ENCODE assay signal across 8 mouse cellular contexts in the genomic region with DNA sequence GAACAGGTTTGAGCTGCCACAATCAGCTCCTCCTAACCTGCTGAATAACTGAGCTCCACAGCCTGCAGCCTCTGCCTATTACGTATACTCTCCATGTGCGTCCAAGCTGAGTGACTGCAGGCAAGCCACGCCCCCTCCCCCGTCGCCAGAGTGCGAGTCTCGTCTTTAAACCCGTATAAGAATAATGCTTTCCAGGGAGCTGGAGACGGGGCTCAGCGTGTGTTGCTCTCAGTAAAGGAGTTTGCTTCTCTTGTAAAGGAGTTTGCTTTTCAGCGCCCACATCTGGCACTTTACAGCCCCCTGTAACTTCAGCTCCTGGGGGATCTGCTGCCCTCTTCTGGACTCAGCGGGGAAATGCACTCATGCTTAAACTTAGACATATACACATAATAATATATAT. TPM values are rescaled to one million over a fixed set of nuclear protein-coding genes. Genes with fewer than 3 reads are reported as not detected.
A peak's percentile ranks its signal among the peaks of the same experiment; 100 is the strongest.
DNase-seq lines count a peak whose midpoint lies in the region; ATAC-seq and TF ChIP-seq lines count a peak whose summit lies in the region.

No protein-coding gene starts in this region.

- H3K4me2 ChIP-seq in heart, embryonic 14.5 days (ENCODE audit: low read length) = peak overlapping the region; percentile 38
- peak overlapping the region; percentile 33 for H3K4me2 ChIP-seq in hindbrain, embryonic 12.5 days (replicated peaks)
- H3K4me2 ChIP-seq in liver, embryonic 13.5 days = peak overlapping the region; percentile 39; the same call in 1 of the 2 replicates
- no peak overlapping the region for H3K4me2 ChIP-seq in stomach, embryonic 16.5 days (ENCODE audit: low read depth, low read length)

- 9% methylated on average over 12 of the region's 12 CpGs for WGBS in heart, embryonic 14.5 days
- WGBS in bone marrow, adult 2 months = 34% methylated on average over 12 of the region's 12 CpGs
- 4% methylated on average over 12 of the region's 12 CpGs for WGBS in hindbrain, embryonic 12.5 days
- WGBS in liver, embryonic 13.5 days (ENCODE audit: insufficient replicate concordance) = 9% methylated on average over 12 of the region's 12 CpGs
- WGBS in stomach, embryonic 16.5 days = 6% methylated on average over 12 of the region's 12 CpGs

- H3K27me3 ChIP-seq in heart, embryonic 14.5 days (ENCODE audit: control insufficient read depth, insufficient read depth, low read length) = no peaks in the 10 kb centered on the region
- H3K27me3 ChIP-seq in hindbrain, embryonic 12.5 days = 0 out of 2 replicates have a peak, but pooled peaks cover 2% of the 10 kb centered on the region
- H3K27me3 ChIP-seq in liver, embryonic 13.5 days = no peaks in the 10 kb centered on the region
- H3K27me3 ChIP-seq in stomach, embryonic 16.5 days (ENCODE audit: control insufficient read depth, insufficient read depth, low read length) = no peaks in the 10 kb centered on the region

- no peak for DNase-seq in heart, adult 9 months (ENCODE audit: low spot score in 2 of 2)
- DNase-seq in liver, embryonic 13.5 days = peak; percentile 10
- DNase-seq in frontal cortex, postnatal 14 days (ENCODE audit: low spot score in 2 of 2) = no peak

- TF ChIP-seq CTCF in bone marrow, adult 2 months (IDR thresholded peaks at IDR 0.05; ENCODE audit: control insufficient read depth, insufficient read depth, low read length) = 0 out of 2 replicates have a peak, but pooled peaks have one; percentile 34

- H3K9ac ChIP-seq in heart, embryonic 14.5 days (ENCODE audit: low read length) = no peak overlapping the region
- no peak overlapping the region for H3K9ac ChIP-seq in hindbrain, embryonic 12.5 days
- no peak overlapping the region for H3K9ac ChIP-seq in liver, embryonic 13.5 days
- H3K9ac ChIP-seq in stomach, embryonic 16.5 days (ENCODE audit: low read length) = no peak overlapping the region

- H3K4me1 ChIP-seq in heart, embryonic 14.5 days (ENCODE audit: control insufficient read depth in 2 of 2, insufficient read depth in 2 of 2, low read length in 2 of 2) = peaks cover 20 to 25% of the 10 kb centered on the region in 2 experiments
- no peaks in the 10 kb centered on the region for H3K4me1 ChIP-seq in bone marrow, adult 2 months (ENCODE audit: control insufficient read depth, insufficient read depth, low read length)
- H3K4me1 ChIP-seq in hindbrain, embryonic 12.5 days = no peaks in the 10 kb centered on the region
- H3K4me1 ChIP-seq in liver, embryonic 13.5 days (replicated peaks) = peaks cover 10% of the 10 kb centered on the region
- H3K4me1 ChIP-seq in stomach, embryonic 16.5 days (ENCODE audit: control insufficient read depth, insufficient read depth, low read length) = no peaks in the 10 kb centered on the region

- TF ChIP-seq POLR2A in bone marrow, adult 2 months (IDR thresholded peaks at IDR 0.05; ENCODE audit: borderline replicate concordance, control insufficient read depth, low read depth, low read length) = no peak

- H3K9me3 ChIP-seq in heart, embryonic 14.5 days (ENCODE audit: control insufficient read depth, low read length) = 0 out of 2 replicates have a peak, but pooled peaks cover 3% of the 10 kb centered on the region
- H3K9me3 ChIP-seq in hindbrain, embryonic 12.5 days (replicated peaks) = 0 out of 2 replicates have a peak, but pooled peaks cover 2% of the 10 kb centered on the region
- no peaks in the 10 kb centered on the region for H3K9me3 ChIP-seq in liver, embryonic 13.5 days (replicated peaks)
- 0 out of 2 replicates have a peak, but pooled peaks cover 3% of the 10 kb centered on the region for H3K9me3 ChIP-seq in stomach, embryonic 16.5 days (replicated peaks; ENCODE audit: control insufficient read depth, low read length)

- H3K36me3 ChIP-seq in heart, embryonic 14.5 days (ENCODE audit: control insufficient read depth, insufficient read depth, low read length) = no peaks in the 10 kb centered on the region
- H3K36me3 ChIP-seq in hindbrain, embryonic 12.5 days = no peaks in the 10 kb centered on the region
- H3K36me3 ChIP-seq in liver, embryonic 13.5 days = no peaks in the 10 kb centered on the region
- no peaks in the 10 kb centered on the region for H3K36me3 ChIP-seq in stomach, embryonic 16.5 days (ENCODE audit: control insufficient read depth, insufficient read depth, low read length)

- no peak for ATAC-seq in heart, embryonic 14.5 days (ENCODE audit: insufficient number of reproducible peaks, insufficient read depth, low FRiP score, low read depth)
- no peak for ATAC-seq in hindbrain, embryonic 12.5 days (ENCODE audit: low FRiP score)
- no peak for ATAC-seq in liver, embryonic 13.5 days (ENCODE audit: low read depth)
- ATAC-seq in stomach, embryonic 16.5 days (ENCODE audit: insufficient read depth, low FRiP score) = no peak
- ATAC-seq in monocyte, adult 5-6 weeks (replicated peaks; ENCODE audit: insufficient number of reproducible peaks, low FRiP score, low TSS enrichment, poor library complexity, severe bottlenecking) = no peak

- peak overlapping the region in 1 of 2 experiments; percentile 9; a peak in 1 of 4 replicates for H3K4me3 ChIP-seq in heart, embryonic 14.5 days (ENCODE audit: control insufficient read depth in 1 of 2, insufficient read depth in 1 of 2, low read depth in 1 of 2, low read length in 2 of 2)
- H3K4me3 ChIP-seq in bone marrow, adult 2 months (replicated peaks; ENCODE audit: control insufficient read depth, low read depth, low read length) = no peak overlapping the region
- peak overlapping the region; percentile 20 for H3K4me3 ChIP-seq in hindbrain, embryonic 12.5 days
- H3K4me3 ChIP-seq in liver, embryonic 13.5 days (replicated peaks) = peak overlapping the region; percentile 27; the same call in 1 of the 2 replicates
- H3K4me3 ChIP-seq in stomach, embryonic 16.5 days (replicated peaks; ENCODE audit: low read length) = peak overlapping the region; percentile 26

- no peak overlapping the region for H3K27ac ChIP-seq in heart, embryonic 14.5 days (replicated peaks in 1 of 2; ENCODE audit: control insufficient read depth in 1 of 2, insufficient read depth in 1 of 2, low read depth in 2 of 2, low read length in 2 of 2)
- H3K27ac ChIP-seq in bone marrow, adult 2 months (ENCODE audit: control insufficient read depth, insufficient read depth, low read depth, low read length, poor library complexity) = no peak overlapping the region
- 0 out of 2 replicates have a peak overlapping the region, but pooled peaks have one; percentile 17 for H3K27ac ChIP-seq in hindbrain, embryonic 12.5 days
- H3K27ac ChIP-seq in liver, embryonic 13.5 days = no peak overlapping the region
- H3K27ac ChIP-seq in stomach, embryonic 16.5 days (ENCODE audit: low read length) = no peak overlapping the region

RNA-seq across cellular contexts. Expression of a gene that starts 7.2 kb away (rescaled TPM):
- polyA plus RNA-seq in heart, embryonic 14.5 days (2014; fragmentation: Nextera tagmentation; extraction: Ambion mirVana) = 12.1 and 13.7 TPM in 2 replicates
- 0.67 and 1.7 TPM in 2 replicates for polyA plus RNA-seq in bone marrow, adult 2 months (2011; ENCODE audit: insufficient read depth, insufficient read length, low replicate concordance, missing spikeins)
- polyA plus RNA-seq in hindbrain, embryonic 12.5 days (2016; fragmentation: Nextera tagmentation; extraction: Ambion mirVana) = 2.4 and 3.4 TPM in 2 replicates
- 0.28 and 0.56 TPM in 2 replicates for polyA plus RNA-seq in liver, embryonic 13.5 days (2015; fragmentation: Nextera tagmentation; extraction: Ambion mirVana)
- 2.1 and 3.2 TPM in 2 replicates for polyA plus RNA-seq in stomach, embryonic 16.5 days (2015; fragmentation: Nextera tagmentation; extraction: Ambion mirVana)
- total RNA-seq in monocyte, adult 5-6 weeks (2017) = 0.10 to 0.21 TPM (median 0.19 TPM) in 3 replicates

RNA-seq across cellular contexts. Expression of a gene that starts 23.3 kb away (rescaled TPM):
- polyA plus RNA-seq in heart, embryonic 14.5 days (2014; fragmentation: Nextera tagmentation; extraction: Ambion mirVana) = 28.3 and 34.1 TPM in 2 replicates
- 7.0 and 29.5 TPM in 2 replicates for polyA plus RNA-seq in bone marrow, adult 2 months (2011; ENCODE audit: insufficient read depth, insufficient read length, low replicate concordance, missing spikeins)
- 25.7 and 26.2 TPM in 2 replicates for polyA plus RNA-seq in hindbrain, embryonic 12.5 days (2016; fragmentation: Nextera tagmentation; extraction: Ambion mirVana)
- 28.9 and 31.9 TPM in 2 replicates for polyA plus RNA-seq in liver, embryonic 13.5 days (2015; fragmentation: Nextera tagmentation; extraction: Ambion mirVana)
- 33.4 and 34.3 TPM in 2 replicates for polyA plus RNA-seq in stomach, embryonic 16.5 days (2015; fragmentation: Nextera tagmentation; extraction: Ambion mirVana)
- 1.9 to 4.0 TPM (median 2.7 TPM) in 3 replicates for total RNA-seq in monocyte, adult 5-6 weeks (2017)

RNA-seq across cellular contexts. Expression of a gene that starts 25.5 kb away (rescaled TPM):
- 9.1 and 9.8 TPM in 2 replicates for polyA plus RNA-seq in heart, embryonic 14.5 days (2014; fragmentation: Nextera tagmentation; extraction: Ambion mirVana)
- polyA plus RNA-seq in bone marrow, adult 2 months (2011; ENCODE audit: insufficient read depth, insufficient read length, low replicate concordance, missing spikeins) = 3.1 and 8.0 TPM in 2 replicates
- polyA plus RNA-seq in hindbrain, embryonic 12.5 days (2016; fragmentation: Nextera tagmentation; extraction: Ambion mirVana) = 7.0 and 7.6 TPM in 2 replicates
- 4.5 and 5.1 TPM in 2 replicates for polyA plus RNA-seq in liver, embryonic 13.5 days (2015; fragmentation: Nextera tagmentation; extraction: Ambion mirVana)
- 4.8 and 6.1 TPM in 2 replicates for polyA plus RNA-seq in stomach, embryonic 16.5 days (2015; fragmentation: Nextera tagmentation; extraction: Ambion mirVana)
- 1.6 to 12.8 TPM (median 8.9 TPM) in 3 replicates for total RNA-seq in monocyte, adult 5-6 weeks (2017)
